Mouse (Mus musculus) midbrain, embryonic 11.5 days (tissue): ENCODE measurements at regions not wholly inside any gene's neighbourhood (a gene's known extent, or its start where the extent isn't known, plus 50 kb on each side); places are given as distances from the start of the nearest gene placed in this dataset.

Source experiments
- ATAC-seq: fragments of 200-750 bp; cut with Nextera tagmentation; 2 replicates; pipeline ENCODE4 v1.8.0; 2017; ENCODE audit warnings: moderate TSS enrichment, moderate library complexity; ENCODE audit not compliant: low FRiP score
- DNase-seq: peaks from one replicate; pipeline ENCODE4 v3.0.0; 2015; ENCODE audit warnings: low spot score; ENCODE audit errors: missing footprints
- H3K27ac ChIP-seq: fragments of 300-500 bp; sonication (generic); 2 replicates; pipeline ENCODE4 v1.5.1; 2014; ENCODE audit warnings: low read depth, low read length
- H3K27me3 ChIP-seq: fragments of 300-500 bp; sonication (generic); 2 replicates; pipeline ENCODE4 v1.6.1; 2014; ENCODE audit warnings: mild to moderate bottlenecking, low read length, moderate library complexity, mixed read lengths; ENCODE audit not compliant: control insufficient read depth, insufficient read depth
- H3K36me3 ChIP-seq: fragments of 300-500 bp; sonication (generic); 2 replicates; pipeline ENCODE4 v1.6.1; 2014; ENCODE audit warnings: mild to moderate bottlenecking, low read length, moderate library complexity, mixed read lengths; ENCODE audit not compliant: control insufficient read depth, insufficient read depth
- H3K4me1 ChIP-seq: fragments of 300-500 bp; sonication (generic); 2 replicates; pipeline ENCODE4 v1.6.1; 2014; ENCODE audit warnings: low read length; ENCODE audit not compliant: control insufficient read depth, insufficient read depth
- H3K4me2 ChIP-seq: fragments of 300-500 bp; sonication (generic); 2 replicates; pipeline ENCODE4 v1.6.1; 2014; ENCODE audit warnings: mild to moderate bottlenecking, moderate library complexity
- H3K4me3 ChIP-seq: fragments of 300-500 bp; sonication (generic); 2 replicates; pipeline ENCODE4 v1.5.1; 2014; ENCODE audit warnings: low read depth, low read length
- H3K9ac ChIP-seq: fragments of 300-500 bp; sonication (generic); 2 replicates; pipeline ENCODE4 v1.6.1; 2014; ENCODE audit warnings: low read length
- H3K9me3 ChIP-seq: fragments of 300-500 bp; sonication (generic); 2 replicates; pipeline ENCODE4 v1.6.1; 2016; ENCODE audit warnings: low read length; ENCODE audit not compliant: control insufficient read depth
- WGBS: fragments of 180-500 bp; shearing (Covaris S2); extraction: QIAGEN DNeasy Blood & Tissue Kit; methylation state at CpG from one replicate; pipeline ENCODE4 v1.1.7; 2014; 5-methylcytosine and 5-hydroxymethylcytosine counted together

DNA sequence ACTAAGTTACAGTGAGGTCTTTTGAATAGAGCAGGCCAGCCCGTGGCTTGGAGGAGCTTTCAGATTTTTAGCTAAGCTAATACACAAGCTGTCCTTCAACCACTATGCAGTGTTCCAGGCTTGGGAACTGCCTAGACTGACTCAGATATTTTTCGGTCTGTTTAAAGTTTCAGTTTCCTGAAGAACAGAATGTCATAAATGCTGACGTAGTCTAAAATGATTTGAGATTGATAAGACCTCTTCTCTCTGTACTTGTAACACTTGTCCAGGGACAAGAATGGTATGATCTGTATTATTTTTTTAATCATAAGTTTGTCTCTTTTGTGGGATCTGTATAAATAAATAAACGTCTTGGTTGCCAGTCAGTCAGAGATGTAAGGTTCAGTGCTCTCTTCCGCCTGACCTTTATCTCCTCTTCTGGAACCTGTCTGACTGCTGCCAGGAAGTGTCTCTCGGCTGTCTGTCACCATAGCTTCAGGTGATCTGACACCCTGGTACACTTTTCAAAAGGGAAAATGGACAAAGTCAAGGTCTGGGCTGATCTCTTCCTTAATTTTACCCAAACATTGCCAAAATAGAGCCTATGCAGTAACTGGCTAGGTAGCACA, 74.3 kb upstream of the Spin1 start:
- ATAC-seq (no peak), DNase-seq (no peak)
- no peaks in the 10 kb centered on the region for H3K27me3 ChIP-seq
- H3K27ac ChIP-seq, result no peak overlapping the region
- H3K9ac ChIP-seq, result no peak overlapping the region
- H3K9me3 ChIP-seq, result peaks cover 6% of the 10 kb centered on the region; the same call in 1 of the 2 replicates
- H3K36me3 ChIP-seq, result no peaks in the 10 kb centered on the region
- no peaks in the 10 kb centered on the region for H3K4me1 ChIP-seq
- no peak overlapping the region for H3K4me3 ChIP-seq
- H3K4me2 ChIP-seq, result no peak overlapping the region
- 87% methylated on average over 6 of the region's 6 CpGs for WGBS

DNA sequence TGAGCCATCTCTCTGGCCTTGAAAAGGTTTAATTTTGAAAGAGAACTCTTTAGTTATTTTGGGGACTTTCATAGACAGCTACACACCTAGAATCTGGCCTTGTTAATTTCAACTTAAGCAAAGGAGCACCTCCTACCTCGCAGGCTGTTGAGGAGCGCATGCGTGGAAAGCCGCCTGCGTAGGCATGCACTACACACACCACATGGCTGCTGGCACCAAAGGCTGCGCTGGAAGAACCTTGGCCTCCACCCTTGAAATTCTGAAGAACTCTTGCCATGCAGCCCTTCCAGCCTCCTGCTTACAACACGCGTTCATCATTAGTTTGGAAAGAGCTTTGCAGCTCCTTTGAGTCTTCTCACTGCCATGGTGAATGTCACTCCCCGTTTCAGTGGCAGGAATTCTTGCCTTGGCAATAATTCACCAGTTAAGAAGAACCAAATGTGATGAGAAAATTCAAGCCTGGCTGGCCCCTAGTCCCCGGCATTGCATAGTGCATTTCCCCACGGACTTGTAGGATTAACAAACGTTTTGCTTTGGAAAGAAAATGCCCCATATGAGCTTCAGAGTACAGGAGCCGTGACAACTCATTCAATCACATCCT, 62.7 kb upstream of the Spin1 start:
- Histone ChIP-seq H3K4me1 (no peaks in the 10 kb centered on the region), H3K9me3 (no peaks in the 10 kb centered on the region), H3K27ac (no peak overlapping the region), H3K9ac (no peak overlapping the region), H3K36me3 (no peaks in the 10 kb centered on the region), H3K4me3 (no peak overlapping the region), H3K27me3 (no peaks in the 10 kb centered on the region), H3K4me2 (no peak overlapping the region)
- WGBS, result 90% methylated on average over 13 of the region's 13 CpGs
- ATAC-seq (no peak), DNase-seq (no peak)

DNA sequence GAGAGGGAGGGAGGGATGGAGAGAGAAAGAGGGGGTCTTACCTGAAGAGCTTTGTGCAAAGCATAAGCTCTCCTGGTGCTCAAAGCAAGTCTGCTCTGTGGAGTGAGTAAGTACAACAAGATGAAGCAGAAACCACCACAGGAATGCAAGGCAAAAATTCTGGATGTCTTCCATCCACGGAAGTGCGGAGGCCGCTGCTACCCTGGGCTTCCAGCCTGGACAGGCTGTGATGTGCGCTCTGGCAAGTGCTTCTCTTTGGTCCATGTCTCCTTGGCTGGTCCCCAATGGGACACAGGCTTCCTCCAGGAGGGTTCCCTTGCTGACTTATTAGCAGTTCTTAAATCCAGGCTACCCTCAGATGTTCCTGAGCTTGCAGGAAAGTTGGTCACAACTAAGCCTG, 61.7 kb upstream of the Spin1 start:
- H3K9ac ChIP-seq, result no peak overlapping the region
- H3K4me1 ChIP-seq, result no peaks in the 10 kb centered on the region
- H3K9me3 ChIP-seq, result peaks cover 4% of the 10 kb centered on the region; the same call in 1 of the 2 replicates
- H3K4me2 ChIP-seq, result no peak overlapping the region
- no peak overlapping the region for H3K27ac ChIP-seq
- 97% methylated on average over 4 of the region's 4 CpGs for WGBS
- no peak overlapping the region for H3K4me3 ChIP-seq
- no peaks in the 10 kb centered on the region for H3K36me3 ChIP-seq
- ATAC-seq (no peak), DNase-seq (no peak)
- H3K27me3 ChIP-seq, result no peaks in the 10 kb centered on the region

DNA sequence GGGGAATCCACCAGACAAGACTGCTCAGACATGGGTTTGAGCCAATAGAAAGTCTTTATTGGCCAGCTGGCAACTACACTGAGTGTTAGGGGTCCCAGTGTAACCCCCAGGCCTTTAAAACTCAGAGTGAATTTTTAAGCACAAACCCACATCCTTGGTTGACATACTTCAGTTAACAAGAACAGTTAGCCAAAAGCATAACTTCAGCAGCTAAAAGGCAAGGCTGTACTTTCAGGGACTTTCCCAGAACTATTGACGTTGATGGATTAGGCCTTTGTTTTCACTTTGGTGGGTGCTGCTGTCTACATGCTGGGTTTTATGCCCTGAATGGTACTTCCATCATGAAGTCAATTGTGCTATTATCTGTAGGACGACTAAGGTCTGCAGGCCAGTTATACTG, 59.6 kb upstream of the Spin1 start:
- no peak overlapping the region for H3K4me2 ChIP-seq
- ATAC-seq (no peak), DNase-seq (no peak)
- H3K9ac ChIP-seq, result no peak overlapping the region
- H3K27me3 ChIP-seq, result no peaks in the 10 kb centered on the region
- 78% methylated on average over 2 of the region's 2 CpGs for WGBS
- H3K4me1 ChIP-seq, result no peaks in the 10 kb centered on the region
- H3K36me3 ChIP-seq, result no peaks in the 10 kb centered on the region
- H3K9me3 ChIP-seq, result peaks cover 4% of the 10 kb centered on the region; the same call in 1 of the 2 replicates
- H3K27ac ChIP-seq, result no peak overlapping the region
- H3K4me3 ChIP-seq, result no peak overlapping the region

DNA sequence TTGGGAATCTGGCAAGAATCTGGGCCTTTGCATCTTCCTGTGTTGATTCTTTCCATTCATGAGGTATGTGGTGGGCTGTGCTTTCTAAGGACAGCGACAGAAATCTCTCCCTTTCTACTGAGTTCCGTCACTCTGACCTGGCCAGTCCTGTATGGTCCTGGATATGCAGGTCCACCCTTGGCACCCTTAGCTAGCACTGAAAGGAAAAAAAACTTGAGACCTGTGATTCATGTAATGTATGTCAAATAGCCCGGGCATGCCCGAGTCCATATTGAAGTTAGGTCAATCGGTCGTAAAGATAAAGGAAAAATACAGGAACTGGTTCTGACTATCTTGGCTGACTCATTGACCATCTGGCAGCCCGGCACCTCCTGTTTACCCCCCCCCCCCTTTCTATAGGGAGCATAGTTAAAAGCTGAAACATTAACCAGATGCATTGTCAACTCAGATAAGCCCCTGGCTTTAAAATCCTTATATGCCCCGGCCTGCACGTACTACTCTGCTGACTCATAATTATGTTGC, 57.7 kb upstream of the Spin1 start:
- WGBS, result 94% methylated on average over 9 of the region's 9 CpGs
- H3K4me3 ChIP-seq, result no peak overlapping the region
- H3K4me1 ChIP-seq, result no peaks in the 10 kb centered on the region
- no peak overlapping the region for H3K27ac ChIP-seq
- H3K27me3 ChIP-seq, result no peaks in the 10 kb centered on the region
- ATAC-seq (no peak), DNase-seq (no peak)
- H3K9me3 ChIP-seq, result peaks cover 4% of the 10 kb centered on the region; the same call in 1 of the 2 replicates
- no peak overlapping the region for H3K4me2 ChIP-seq
- H3K36me3 ChIP-seq, result no peaks in the 10 kb centered on the region
- no peak overlapping the region for H3K9ac ChIP-seq
